Mouse (Mus musculus): ENCODE measurements around the gene Fto.

DNA sequence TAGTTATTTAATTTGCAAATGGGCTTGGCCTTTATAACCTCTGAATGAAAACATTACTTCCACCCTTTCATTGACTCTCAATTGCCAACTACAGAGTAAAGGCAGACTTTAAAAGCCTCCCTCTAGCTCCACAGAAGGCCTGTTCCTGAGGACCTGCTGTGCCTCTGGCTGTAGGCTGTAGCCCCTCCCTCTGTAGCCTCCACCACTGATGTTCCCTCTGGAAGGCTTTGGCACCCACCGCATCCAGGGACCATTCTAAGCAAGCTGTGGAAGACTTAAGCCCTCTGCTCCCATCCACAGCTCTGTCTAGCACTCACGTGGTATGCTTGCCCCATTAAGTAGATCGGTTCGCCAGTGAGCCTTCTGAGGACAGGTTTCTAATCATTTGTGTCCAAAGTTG lies 258.7 kb downstream of the Fto start:
- TF ChIP-seq CTCF (IDR thresholded peaks at IDR 0.05; ENCODE audit: borderline replicate concordance, insufficient read depth, low read depth, low read length) (no peak), POLR2A (IDR thresholded peaks at IDR 0.05; ENCODE audit: borderline replicate concordance, insufficient read depth, low read length) (no peak)
